Mouse (Mus musculus) stomach, embryonic 14.5 days (tissue): Measurements from ENCODE around the gene Gm4779. TPM values are rescaled to one million over a fixed set of nuclear protein-coding genes. Genes with fewer than 3 reads are reported as not detected.

Experiments used
- ATAC-seq: fragments of 200-750 bp; cut with Nextera tagmentation; 2 replicates; pipeline ENCODE4 v1.8.0; 2017; ENCODE audit warnings: low read depth, moderate TSS enrichment; ENCODE audit not compliant: insufficient number of reproducible peaks, insufficient read depth, low FRiP score
- H3K27ac ChIP-seq: fragments of 300-500 bp; sonication (generic); 2 replicates; pipeline ENCODE4 v1.5.1; 2014; ENCODE audit warnings: mild to moderate bottlenecking, low read length, moderate library complexity, mixed read lengths
- H3K27me3 ChIP-seq: fragments of 300-500 bp; sonication (generic); 2 replicates; pipeline ENCODE4 v1.6.1; 2014; ENCODE audit warnings: low read length, control low read depth, mixed read lengths; ENCODE audit not compliant: control insufficient read depth, insufficient read depth
- H3K36me3 ChIP-seq: fragments of 300-500 bp; sonication (generic); 2 replicates; pipeline ENCODE4 v1.6.1; 2014; ENCODE audit warnings: mild to moderate bottlenecking, control low read depth, low read length, moderate library complexity, mixed read lengths; ENCODE audit not compliant: control insufficient read depth, insufficient read depth
- H3K4me1 ChIP-seq: fragments of 300-500 bp; sonication (generic); 2 replicates; pipeline ENCODE4 v1.6.1; 2014; ENCODE audit warnings: low read length, control low read depth, mixed read lengths; ENCODE audit not compliant: control insufficient read depth, insufficient read depth
- H3K4me2 ChIP-seq: fragments of 300-500 bp; sonication (generic); replicated peaks from 2 replicates; pipeline ENCODE4 v1.6.1; 2014; ENCODE audit warnings: low read depth, low read length, control low read depth
- H3K4me3 ChIP-seq: fragments of 300-500 bp; sonication (generic); 2 replicates; pipeline ENCODE4 v1.5.1; 2014; ENCODE audit warnings: low read depth, low read length, control low read depth
- H3K9ac ChIP-seq: fragments of 300-500 bp; sonication (generic); replicated peaks from 2 replicates; pipeline ENCODE4 v1.6.1; 2014; ENCODE audit warnings: low read depth, mild to moderate bottlenecking, control low read depth, low read length, moderate library complexity, mixed read lengths
- H3K9me3 ChIP-seq: fragments of 300-500 bp; sonication (generic); 2 replicates; pipeline ENCODE4 v1.6.1; 2016; ENCODE audit warnings: low read depth, low read length, control low read depth; ENCODE audit not compliant: control insufficient read depth
- WGBS: fragments of 180-500 bp; shearing (Covaris S2); extraction: QIAGEN DNeasy Blood & Tissue Kit; methylation state at CpG from one replicate; pipeline ENCODE4 v1.1.7; 2014; 5-methylcytosine and 5-hydroxymethylcytosine counted together
- polyA plus RNA-seq: library from polyadenylated mRNA; unstranded; fragments of >200 nt; fragmentation: Nextera tagmentation; extraction: Ambion mirVana; gene quantifications from 2 replicates; pipeline ENCODE4 v1.2.1, GENCODE M21; 2014

Gene Gm4779
- polyA plus RNA-seq, 1 experiment from 2014 or later, result not detected

DNA sequence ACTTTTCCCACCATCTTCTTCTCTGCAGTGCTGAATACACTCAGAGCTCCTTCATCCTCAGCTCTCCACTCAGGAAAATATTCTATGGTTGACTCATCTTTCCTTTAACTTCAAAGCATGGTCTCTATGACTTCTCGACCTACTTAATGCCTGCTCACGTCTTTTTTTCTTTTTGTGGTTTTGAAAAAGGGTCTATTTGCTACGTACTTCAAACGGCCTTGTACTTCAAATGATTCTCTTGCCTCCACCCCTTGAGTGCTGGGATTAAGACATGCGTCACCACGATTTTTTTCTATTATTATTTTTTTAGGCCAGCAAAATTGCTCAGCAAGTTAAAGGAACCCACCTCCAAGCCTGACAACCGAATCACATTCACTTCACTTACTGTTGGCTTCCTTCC is 26.9 kb downstream of the Gm4779 start:
- H3K36me3 ChIP-seq, result no peaks in the 10 kb centered on the region
- H3K4me2 ChIP-seq, result no peak overlapping the region
- H3K9ac ChIP-seq, result no peak overlapping the region
- WGBS, result 61% methylated on average over 7 of the region's 7 CpGs
- H3K9me3 ChIP-seq, result no peaks in the 10 kb centered on the region
- H3K4me1 ChIP-seq, result no peaks in the 10 kb centered on the region
- ATAC-seq, result no peak
- no peak overlapping the region for H3K4me3 ChIP-seq
- no peaks in the 10 kb centered on the region for H3K27me3 ChIP-seq
- H3K27ac ChIP-seq, result no peak overlapping the region

DNA sequence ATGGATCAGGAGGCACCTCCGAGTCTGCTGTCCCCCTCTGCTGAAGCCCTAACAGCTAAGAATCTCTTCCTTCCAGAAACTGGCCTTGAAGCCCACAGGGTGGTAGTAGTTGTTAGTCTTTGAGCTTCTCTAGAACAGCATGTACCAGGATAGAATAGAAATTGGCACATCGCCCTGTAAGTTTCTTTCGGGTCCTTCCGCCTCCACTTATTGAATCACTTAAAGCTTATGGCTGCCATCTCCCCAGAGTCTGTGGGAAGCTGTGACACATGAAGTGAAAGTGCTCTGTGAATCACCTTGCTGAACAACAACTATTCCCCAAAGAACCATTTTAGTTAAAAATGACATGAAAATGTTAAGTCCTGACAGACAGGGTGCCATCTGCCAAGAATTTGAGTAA is 29.1 kb downstream of the Gm4779 start:
- ATAC-seq, result no peak
- Histone ChIP-seq H3K27me3 (no peaks in the 10 kb centered on the region), H3K9me3 (no peaks in the 10 kb centered on the region), H3K9ac (no peak overlapping the region), H3K4me3 (no peak overlapping the region), H3K4me2 (no peak overlapping the region), H3K27ac (no peak overlapping the region), H3K36me3 (no peaks in the 10 kb centered on the region), H3K4me1 (no peaks in the 10 kb centered on the region)
- 75% methylated on average over 4 of the region's 4 CpGs for WGBS

DNA sequence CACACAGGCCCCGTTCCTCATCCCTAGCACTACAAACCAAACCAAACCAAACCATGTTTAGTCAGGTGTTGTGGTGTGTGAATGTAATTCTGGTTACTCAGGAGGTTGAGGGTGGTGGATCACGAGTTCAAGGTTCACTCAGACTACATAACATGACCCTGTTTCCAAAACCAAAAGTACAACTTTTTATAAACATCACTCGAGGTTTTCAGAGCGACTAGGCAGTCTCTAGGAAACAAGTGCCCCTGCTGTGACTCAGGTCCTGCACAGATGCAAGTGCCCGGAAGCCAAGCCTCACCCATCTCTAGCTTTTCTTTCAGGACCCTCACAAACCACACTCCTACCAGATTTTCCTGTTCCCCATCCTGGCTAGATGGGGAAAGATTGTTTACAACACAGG is 29.6 kb downstream of the Gm4779 start:
- H3K9ac ChIP-seq, result no peak overlapping the region
- no peak overlapping the region for H3K4me3 ChIP-seq
- no peak for ATAC-seq
- no peak overlapping the region for H3K4me2 ChIP-seq
- no peaks in the 10 kb centered on the region for H3K4me1 ChIP-seq
- WGBS, result 69% methylated on average over 5 of the region's 5 CpGs
- H3K27ac ChIP-seq, result no peak overlapping the region
- no peaks in the 10 kb centered on the region for H3K36me3 ChIP-seq
- H3K27me3 ChIP-seq, result no peaks in the 10 kb centered on the region
- no peaks in the 10 kb centered on the region for H3K9me3 ChIP-seq

DNA sequence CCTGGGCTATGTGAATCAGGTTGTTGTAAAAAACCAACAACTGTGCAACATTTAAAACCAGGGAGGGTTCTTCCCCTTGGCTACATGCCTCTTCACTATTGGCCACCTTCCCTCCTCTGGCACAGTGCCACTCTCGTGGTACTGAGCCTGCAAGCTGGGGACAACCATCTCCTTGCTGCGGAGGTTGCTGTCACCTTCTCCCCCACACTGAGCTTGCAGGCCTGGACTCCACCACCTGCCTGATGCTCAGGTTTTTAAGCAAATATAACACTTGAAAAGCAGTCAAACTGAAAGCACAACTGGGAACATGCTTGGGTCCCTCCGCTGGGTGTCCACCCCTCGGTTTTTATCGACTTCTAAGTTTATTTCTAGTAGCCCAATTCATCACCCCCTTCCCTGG is 39.7 kb downstream of the Gm4779 start:
- Histone ChIP-seq H3K27ac (no peak overlapping the region), H3K9me3 (no peaks in the 10 kb centered on the region), H3K4me2 (no peak overlapping the region), H3K36me3 (no peaks in the 10 kb centered on the region), H3K4me1 (no peaks in the 10 kb centered on the region), H3K9ac (no peak overlapping the region), H3K4me3 (no peak overlapping the region), H3K27me3 (no peaks in the 10 kb centered on the region)
- no peak for ATAC-seq
- 62% methylated on average over 5 of the region's 5 CpGs for WGBS

DNA sequence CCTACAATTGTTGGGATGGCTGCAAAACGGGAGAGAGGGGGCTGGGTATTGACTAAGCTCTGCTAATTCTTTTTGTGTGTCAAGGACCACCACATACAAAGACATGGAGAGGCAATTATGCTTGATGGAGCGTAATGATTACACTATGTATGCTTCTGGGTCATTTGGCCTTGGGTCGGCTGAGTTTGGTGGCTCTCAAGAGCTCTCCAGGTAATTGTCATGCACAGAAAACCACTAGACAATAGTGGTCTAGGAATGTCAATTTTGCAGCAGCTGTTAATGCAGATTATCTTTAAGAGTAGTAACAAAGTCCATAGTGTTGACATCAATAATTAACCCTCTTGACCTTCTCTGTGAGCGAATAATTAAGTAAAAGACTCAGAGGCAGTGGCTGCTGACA is 44.1 kb downstream of the Gm4779 start:
- no peak overlapping the region for H3K4me3 ChIP-seq
- no peak for ATAC-seq
- no peak overlapping the region for H3K27ac ChIP-seq
- no peak overlapping the region for H3K4me2 ChIP-seq
- no peaks in the 10 kb centered on the region for H3K4me1 ChIP-seq
- H3K9me3 ChIP-seq, result no peaks in the 10 kb centered on the region
- WGBS, result 67% methylated on average over 4 of the region's 4 CpGs
- no peaks in the 10 kb centered on the region for H3K27me3 ChIP-seq
- no peak overlapping the region for H3K9ac ChIP-seq
- H3K36me3 ChIP-seq, result no peaks in the 10 kb centered on the region

DNA sequence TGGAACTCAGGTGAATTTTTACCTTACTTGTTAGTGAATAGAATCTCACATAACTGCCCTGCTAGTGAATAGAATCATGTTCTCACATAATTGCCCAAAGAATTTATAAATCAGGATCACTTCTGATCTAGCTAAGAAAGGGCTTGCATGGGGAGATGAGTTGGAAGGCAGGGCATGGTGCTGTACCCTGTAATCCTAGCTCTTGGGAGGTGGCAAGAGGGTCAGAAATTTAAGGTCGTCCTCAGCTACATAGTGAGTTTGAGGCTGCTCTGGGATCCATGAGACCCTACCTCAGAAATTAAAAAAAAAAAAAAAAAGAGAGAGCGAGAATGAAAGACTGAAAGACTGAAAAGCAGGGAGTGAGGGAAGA is 53.2 kb downstream of the Gm4779 start:
- Histone ChIP-seq H3K4me2 (no peak overlapping the region), H3K27ac (no peak overlapping the region), H3K9me3 (no peaks in the 10 kb centered on the region), H3K27me3 (no peaks in the 10 kb centered on the region), H3K4me1 (no peaks in the 10 kb centered on the region), H3K9ac (no peak overlapping the region), H3K4me3 (no peak overlapping the region), H3K36me3 (no peaks in the 10 kb centered on the region)
- 83% methylated on average over 2 of the region's 2 CpGs for WGBS
- ATAC-seq, result no peak

DNA sequence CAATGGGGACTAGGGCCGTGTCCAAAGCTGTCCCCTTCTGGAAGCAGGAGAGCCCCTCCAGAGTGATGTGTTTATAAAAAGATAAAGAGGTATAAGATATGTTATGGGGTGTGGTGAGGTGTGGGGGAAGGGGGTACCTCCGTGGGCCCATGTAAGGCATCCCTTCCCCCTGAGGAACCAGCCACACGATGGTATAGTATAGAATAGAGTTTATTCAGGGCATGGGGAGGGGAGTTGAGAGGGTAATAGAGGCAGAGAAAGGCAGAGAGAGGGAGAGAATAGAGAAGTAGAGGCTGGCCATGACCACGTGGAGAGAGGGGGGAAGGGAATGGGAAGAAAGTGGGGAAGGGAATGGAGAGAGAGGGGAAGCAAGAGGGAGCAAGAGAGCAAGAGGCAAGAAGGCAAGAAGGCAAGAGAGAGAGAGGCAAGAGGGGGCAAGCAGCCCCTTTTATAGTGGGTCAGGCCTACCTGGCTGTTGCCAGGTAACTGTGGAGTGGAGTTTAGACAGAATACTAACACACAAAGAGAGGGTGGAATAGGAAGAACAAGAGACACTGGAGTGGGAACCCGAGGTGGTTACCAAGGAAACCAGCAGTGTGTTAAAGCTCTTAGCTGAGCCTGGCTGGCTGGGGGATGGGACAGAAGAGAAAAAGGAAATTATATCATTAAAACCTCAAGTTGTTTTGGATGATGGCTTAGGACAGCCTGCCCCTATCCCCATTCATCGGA is 53.7 kb downstream of the Gm4779 start:
- no peak for ATAC-seq
- Histone ChIP-seq H3K9ac (no peak overlapping the region), H3K36me3 (no peaks in the 10 kb centered on the region), H3K4me1 (no peaks in the 10 kb centered on the region), H3K4me2 (no peak overlapping the region), H3K9me3 (no peaks in the 10 kb centered on the region), H3K27ac (no peak overlapping the region), H3K27me3 (no peaks in the 10 kb centered on the region), H3K4me3 (no peak overlapping the region)
- 44% methylated on average over 6 of the region's 6 CpGs for WGBS

Other genes starting within 250 kb of the Gm4779 start
- gene Ogt, start 154.4 kb downstream of the Gm4779 start, polyA plus RNA-seq, result 232 and 248 TPM in 2 replicates
- 0.19 and 0.81 TPM in 2 replicates for gene Cxcr3, start 60.2 kb downstream of the Gm4779 start, polyA plus RNA-seq
- gene 8030474K03Rik, start 233 bp upstream of the Gm4779 start, polyA plus RNA-seq, result 0.21 TPM in 1 of 2 replicates, not detected in the other
- 16.3 and 17.4 TPM in 2 replicates for gene Nhsl2, start 55.0 kb upstream of the Gm4779 start, polyA plus RNA-seq